Mouse (Mus musculus): ENCODE measurements around the gene Neurog1.

DNA sequence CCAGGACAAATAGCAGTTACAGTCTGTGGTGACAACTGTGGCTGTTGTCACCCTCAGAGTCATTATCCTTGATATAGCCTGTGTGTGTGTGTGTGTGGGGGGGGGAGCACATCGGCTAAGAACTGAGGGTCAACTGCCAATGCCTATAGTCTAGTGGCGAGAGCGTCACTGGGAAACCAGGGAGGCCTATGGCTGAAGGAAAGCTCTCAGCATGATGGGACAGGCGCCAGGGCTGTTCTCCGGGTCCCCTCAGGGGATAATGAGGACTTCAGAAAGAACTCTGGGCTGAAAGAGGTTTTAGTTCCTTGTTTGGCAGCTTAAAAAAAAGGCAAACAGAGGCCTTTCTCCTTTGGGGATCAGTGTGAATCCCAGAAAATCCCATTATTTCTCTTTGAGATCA, 37.3 kb downstream of the Neurog1 start:
- TF ChIP-seq ZMIZ1 (IDR thresholded peaks at IDR 0.05; ENCODE audit: low read depth, low read length), result no peak
- no peak for TF ChIP-seq KAT2A (conservative IDR thresholded peaks at IDR 0.05; ENCODE audit: low read depth, low read length)
- TF ChIP-seq CTCF (IDR thresholded peaks at IDR 0.05 in 2 of 3, conservative IDR thresholded peaks at IDR 0.05 in 1 of 3; ENCODE audit: control insufficient read depth in 1 of 3, insufficient read depth in 1 of 3, low read depth in 2 of 3, low read length in 3 of 3, poor library complexity in 1 of 3, severe bottlenecking in 1 of 3), result no peak
- no peak for TF ChIP-seq NRF1 (IDR thresholded peaks at IDR 0.05; ENCODE audit: insufficient read depth, low read depth, low read length, poor library complexity, severe bottlenecking)
- no peak for TF ChIP-seq CHD2 (IDR thresholded peaks at IDR 0.05; ENCODE audit: low read length)
- no peak for TF ChIP-seq GATA1 (IDR thresholded peaks at IDR 0.05; ENCODE audit: low read depth, low read length)
